Mouse (Mus musculus) kidney, postnatal 14 days (tissue): Measurements from ENCODE around the gene Chst11.

Experiments
- DNase-seq: peaks from one replicate; pipeline ENCODE4 v3.0.0; 2022; ENCODE audit warnings: mixed read lengths

Chst11 gene

GRCm38 (mm10) chr10:83182573-83182960, 197.3 kb downstream of the Chst11 start:
- DNase-seq: peak; percentile 63

GRCm38 (mm10) chr10:83183634-83184479, 198.6 kb downstream of the Chst11 start:
- DNase-seq: no peak

GRCm38 (mm10) chr10:83184480-83185069, 199.3 kb downstream of the Chst11 start:
- peak; percentile 55 for DNase-seq

- DNase-seq: peak; percentile 58
These were observed 199.8 kb downstream of the Chst11 start for GRCm38 (mm10) chr10:83185121-83185520.

- DNase-seq: no peak
These were observed 200.9 kb downstream of the Chst11 start for GRCm38 (mm10) chr10:83186167-83186566.

GRCm38 (mm10) chr10:83186984-83187383, 201.7 kb downstream of the Chst11 start:
- no peak for DNase-seq

- no peak for DNase-seq
These were observed 203.8 kb downstream of the Chst11 start for GRCm38 (mm10) chr10:83189071-83189470.

- peak; percentile 34 for DNase-seq
These were observed 206.2 kb downstream of the Chst11 start for GRCm38 (mm10) chr10:83191476-83191875.

- DNase-seq: no peak
These were observed 206.7 kb downstream of the Chst11 start for GRCm38 (mm10) chr10:83191982-83192381.

- peak; percentile 83 for DNase-seq
These were observed 212.5 kb downstream of the Chst11 start for GRCm38 (mm10) chr10:83197690-83198336.

- no peak for DNase-seq
These were observed 213.4 kb downstream of the Chst11 start for GRCm38 (mm10) chr10:83198692-83199091.

GRCm38 (mm10) chr10:83199290-83199689, 214.0 kb downstream of the Chst11 start:
- no peak for DNase-seq

- no peak for DNase-seq
These were observed 216.2 kb downstream of the Chst11 start for GRCm38 (mm10) chr10:83201525-83201924.

- no peak for DNase-seq
These were observed 217.8 kb downstream of the Chst11 start for GRCm38 (mm10) chr10:83202906-83203702.

- no peak for DNase-seq
These were observed 223.1 kb downstream of the Chst11 start for GRCm38 (mm10) chr10:83208436-83208835.

- DNase-seq: no peak
These were observed 224.1 kb downstream of the Chst11 start for GRCm38 (mm10) chr10:83209388-83209787.

- no peak for DNase-seq
These were observed 224.8 kb downstream of the Chst11 start for GRCm38 (mm10) chr10:83210122-83210521.

- DNase-seq: no peak
These were observed 225.8 kb downstream of the Chst11 start for GRCm38 (mm10) chr10:83210968-83211583.

GRCm38 (mm10) chr10:83212618-83213017, 227.3 kb downstream of the Chst11 start:
- DNase-seq: no peak

GRCm38 (mm10) chr10:83215559-83215958, 230.3 kb downstream of the Chst11 start:
- no peak for DNase-seq

GRCm38 (mm10) chr10:83217256-83217655, 232.0 kb downstream of the Chst11 start:
- DNase-seq: no peak

GRCm38 (mm10) chr10:83218778-83219177, 233.5 kb downstream of the Chst11 start:
- DNase-seq: no peak
